Mouse (Mus musculus) right cerebral cortex, postnatal 14 days (tissue): ENCODE measurements at regions not wholly inside any gene's neighbourhood (a gene's known extent, or its start where the extent isn't known, plus 50 kb on each side); places are given as distances from the start of the nearest gene placed in this dataset.
A peak's percentile ranks its signal among the peaks of the same experiment; 100 is the strongest.

Source experiments
- DNase-seq: peaks from one replicate; pipeline ENCODE4 v3.0.0; 2022

GRCm38 (mm10) chr5:121078531-121078930, 68.6 kb upstream of the Rph3a start:
- peak; percentile 50 for DNase-seq

DNA sequence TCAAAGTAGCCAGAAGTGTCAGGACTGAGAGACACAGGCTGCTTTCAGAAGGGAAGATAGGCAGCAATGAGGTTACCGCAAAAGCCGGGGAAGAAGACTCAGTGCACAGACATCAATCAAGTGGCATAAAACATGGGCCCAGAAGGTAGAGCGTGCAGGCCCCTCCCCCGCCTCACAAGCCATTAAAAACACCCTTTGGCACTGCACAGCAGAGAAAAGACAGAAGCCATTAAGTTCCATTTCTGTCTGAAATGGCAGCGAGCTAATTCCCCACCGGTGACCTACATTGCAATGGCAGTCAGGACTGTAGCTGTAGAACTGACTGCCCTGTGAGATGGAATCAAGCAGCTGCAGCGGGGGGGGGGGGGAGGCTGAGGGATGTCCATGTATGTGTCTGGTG, 66.8 kb upstream of the Rph3a start:
- DNase-seq, result no peak

DNA sequence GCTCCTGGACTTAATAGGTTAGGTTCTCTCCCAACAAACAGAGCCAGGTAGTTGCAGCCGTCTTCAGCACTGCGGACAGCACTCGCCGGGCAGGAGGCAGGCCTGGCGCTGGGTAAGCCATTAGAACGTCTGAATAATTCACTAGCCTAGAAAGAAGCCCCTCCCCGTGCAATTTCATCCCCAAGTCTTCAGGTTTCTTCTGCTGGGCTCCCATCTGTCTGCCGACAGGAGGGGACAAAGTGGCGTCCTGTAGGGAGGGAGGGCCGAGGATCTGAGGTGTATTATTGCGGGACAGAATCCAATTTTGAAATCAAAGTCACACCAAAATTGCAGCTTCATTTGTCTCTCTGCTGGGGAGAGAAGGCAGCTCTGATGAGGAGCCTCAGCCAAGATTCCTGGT, 58.9 kb upstream of the Rph3a start:
- no peak for DNase-seq

DNA sequence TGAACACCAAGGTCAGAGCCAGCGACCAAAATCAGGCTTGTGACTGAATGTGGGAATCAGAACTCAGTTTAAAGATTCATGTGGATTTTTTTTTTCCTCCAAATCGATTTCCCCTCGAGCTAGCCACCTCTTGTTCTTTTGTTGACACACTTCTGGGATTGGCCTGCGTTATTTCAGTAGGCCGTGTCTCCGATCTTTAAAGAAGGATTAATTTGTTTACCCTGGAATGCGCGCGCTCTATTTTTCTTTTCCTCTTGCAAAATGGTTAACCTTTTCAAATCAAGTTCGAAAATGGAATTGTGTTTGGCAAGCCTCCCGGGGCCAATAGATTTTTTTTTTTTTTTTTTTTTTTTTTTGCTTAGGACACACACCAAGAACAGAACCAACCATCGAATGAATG, 54.8 kb upstream of the Rph3a start:
- DNase-seq, result no peak

- no peak for DNase-seq
Observed at GRCm38 (mm10) chr5:121062930-121063584, 53.2 kb upstream of the Rph3a start.

DNA sequence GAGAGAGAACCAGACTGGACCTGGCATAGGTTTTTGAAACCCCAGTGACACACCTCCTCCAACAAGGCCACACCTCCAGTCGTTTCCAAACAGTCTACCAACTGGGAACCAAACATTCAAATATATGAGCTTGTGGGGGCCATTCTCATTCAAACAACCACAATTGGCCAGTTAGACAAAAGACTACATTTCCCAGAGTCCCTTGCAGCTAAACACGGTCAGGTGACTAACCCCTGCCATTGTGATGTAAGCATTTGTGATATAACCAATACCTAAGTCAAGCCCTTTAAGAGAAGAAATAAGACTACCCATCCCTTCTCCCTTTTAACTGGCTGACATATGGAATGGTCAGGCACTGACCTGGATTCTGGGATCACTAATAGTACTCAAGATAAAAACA, 51.8 kb upstream of the Rph3a start:
- no peak for DNase-seq
